Mouse (Mus musculus) layer of hippocampus, postnatal 14 days (tissue): Measurements from ENCODE around the gene Prnp. TPM values are rescaled to one million over a fixed set of nuclear protein-coding genes. Genes with fewer than 3 reads are reported as not detected.

Experiments used
- DNase-seq, 2 experiments: peaks; one replicate each; pipeline ENCODE4 v3.0.0; 2021 to 2022; ENCODE audit warnings: low spot score in 2 of 2, mixed read lengths in 1 of 2
- total RNA-seq, 2 experiments: library from RNA; stranded (reverse); gene quantifications; 2 replicates each; pipeline ENCODE4 v1.2.3; 2021

Gene Prnp
- total RNA-seq, 2 experiments from 2014 or later = 651 to 673 TPM

DNA sequence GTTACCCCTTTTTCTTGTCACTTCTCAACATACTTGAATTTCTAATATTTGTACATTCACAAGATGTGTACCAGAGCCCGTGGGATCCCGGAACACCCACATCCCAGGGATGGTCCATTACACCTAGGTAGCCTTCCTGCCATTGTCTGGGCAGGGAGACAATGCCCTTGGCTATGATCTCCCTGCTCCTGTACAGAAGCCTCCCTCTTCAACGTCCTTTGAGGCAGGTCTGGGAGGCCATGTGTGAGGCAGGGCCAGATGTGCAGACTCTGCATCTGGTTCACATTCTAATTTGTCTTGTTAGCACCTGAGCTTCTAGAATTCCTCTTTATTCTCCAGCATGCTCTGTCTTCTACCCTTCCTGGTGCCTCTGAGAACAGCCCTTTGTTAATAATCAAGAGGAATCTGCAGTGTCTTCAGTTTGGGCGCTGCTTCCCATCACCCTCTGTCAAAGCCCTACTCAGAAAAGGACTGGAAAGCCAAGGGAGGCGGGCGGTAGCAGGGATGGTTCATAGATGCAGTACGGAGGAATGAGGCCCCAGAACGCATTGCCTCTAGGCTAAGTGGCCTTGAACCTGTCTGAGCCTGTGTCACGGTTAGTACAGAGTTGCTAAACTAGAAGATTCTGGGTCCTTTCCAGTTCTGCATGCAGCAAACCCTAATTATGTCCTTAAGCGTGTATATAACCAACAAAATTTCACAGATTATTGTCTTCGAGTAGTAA is 39.4 kb downstream of the Prnp start:
- no peak for DNase-seq

DNA sequence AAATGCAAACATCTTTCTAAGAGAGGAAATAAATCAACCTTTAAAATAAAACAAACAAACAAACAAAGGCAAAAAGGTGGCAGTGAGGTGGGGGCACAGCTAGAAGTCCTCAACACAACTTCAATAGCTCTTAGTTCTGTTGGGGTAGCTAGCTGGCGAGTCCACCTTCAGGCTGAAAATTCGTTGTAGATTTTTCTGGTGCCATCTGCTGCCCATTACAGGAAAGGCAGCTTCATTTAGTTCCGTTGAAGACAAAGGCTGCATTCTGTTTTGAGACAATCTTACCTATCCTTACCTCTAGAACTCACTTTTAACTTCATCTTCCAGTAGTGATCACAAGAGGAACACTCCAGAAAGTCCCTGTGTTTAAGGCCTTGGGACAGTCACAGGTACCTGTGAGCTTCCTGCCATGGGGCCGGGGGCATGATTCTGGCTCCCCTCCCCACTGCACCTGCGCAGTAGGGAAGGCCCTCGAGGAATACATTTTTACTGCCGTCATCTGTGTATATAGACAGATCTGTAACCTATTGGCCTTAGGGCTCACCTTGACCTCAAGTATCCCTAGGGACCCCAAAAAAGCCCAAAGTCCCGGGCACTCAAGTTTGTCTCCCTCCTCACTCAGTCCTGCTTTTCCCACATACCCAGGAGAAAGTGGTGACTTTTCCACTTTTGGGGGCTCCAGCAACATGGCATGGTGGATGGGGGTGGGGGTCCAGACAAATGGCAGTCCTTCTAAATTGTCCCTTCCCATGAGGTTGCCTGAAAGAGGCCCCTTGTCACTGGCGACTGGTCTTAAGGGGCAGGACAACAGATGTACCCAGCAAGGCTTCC is 40.3 kb downstream of the Prnp start:
- peak in 1 of 2 experiments; percentile 80 for DNase-seq

DNA sequence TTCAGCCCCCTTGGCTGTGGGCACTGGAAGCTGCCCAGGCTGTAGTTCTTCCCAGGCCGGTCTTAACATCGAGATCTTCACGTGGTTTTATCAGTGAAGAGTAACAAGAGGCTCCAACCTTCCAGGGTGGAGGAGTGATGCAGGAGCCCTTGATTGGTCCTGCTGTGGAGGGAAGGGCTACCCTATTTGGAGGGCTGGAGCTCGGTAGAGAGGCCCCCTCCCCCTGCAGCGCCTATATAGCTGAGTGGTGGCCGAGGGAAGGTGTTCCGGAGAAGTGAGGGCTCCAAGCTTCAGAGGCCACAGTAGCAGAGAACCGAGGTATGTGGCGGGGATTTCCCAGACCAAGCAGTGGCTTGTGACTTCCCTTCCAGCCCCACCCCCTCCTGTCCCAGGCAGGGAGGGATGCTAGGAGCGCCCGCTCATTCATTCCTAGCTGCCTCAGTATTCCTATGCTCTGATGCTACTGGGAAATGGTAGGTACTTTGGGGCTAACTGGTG is 40.9 kb downstream of the Prnp start, which contains the start of gene Prnd:
Gene Prnd (plus strand): TSS at position 264 of the 498 bp plus-strand sequence.
- peak in 1 of 2 experiments; percentile 0 for DNase-seq

DNA sequence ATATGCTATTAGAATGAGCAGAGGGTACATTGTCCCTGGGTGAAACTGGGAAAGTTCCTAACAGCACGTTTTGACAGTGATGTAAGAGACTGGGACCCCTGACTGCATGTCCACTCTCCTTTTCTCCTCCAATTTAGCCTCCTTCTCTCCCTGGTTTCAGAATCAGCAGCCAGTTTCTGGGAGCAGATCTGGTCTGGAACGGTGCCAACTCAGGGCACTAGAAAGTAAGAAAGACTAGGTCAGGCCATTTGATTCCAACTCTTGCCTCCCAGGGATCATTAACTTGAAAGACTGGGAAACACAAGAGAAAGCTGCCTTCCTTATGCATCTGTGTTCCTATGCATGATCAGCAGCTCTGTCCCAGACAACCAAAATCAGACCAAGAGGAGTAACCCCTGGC is 42.7 kb downstream of the Prnp start:
- DNase-seq = peak in 1 of 2 experiments; percentile 4

DNA sequence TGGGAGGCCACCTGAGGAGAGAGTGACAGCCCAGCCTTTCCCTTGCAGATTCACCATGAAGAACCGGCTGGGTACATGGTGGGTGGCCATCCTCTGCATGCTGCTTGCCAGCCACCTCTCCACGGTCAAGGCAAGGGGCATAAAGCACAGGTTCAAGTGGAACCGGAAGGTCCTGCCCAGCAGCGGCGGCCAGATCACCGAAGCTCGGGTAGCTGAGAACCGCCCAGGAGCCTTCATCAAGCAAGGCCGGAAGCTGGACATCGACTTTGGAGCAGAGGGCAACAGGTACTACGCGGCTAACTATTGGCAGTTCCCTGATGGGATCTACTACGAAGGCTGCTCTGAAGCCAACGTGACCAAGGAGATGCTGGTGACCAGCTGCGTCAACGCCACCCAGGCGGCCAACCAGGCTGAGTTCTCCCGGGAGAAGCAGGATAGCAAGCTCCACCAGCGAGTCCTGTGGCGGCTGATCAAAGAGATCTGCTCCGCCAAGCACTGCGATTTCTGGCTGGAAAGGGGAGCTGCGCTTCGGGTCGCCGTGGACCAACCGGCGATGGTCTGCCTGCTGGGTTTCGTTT is 43.3 kb downstream of the Prnp start:
- DNase-seq = peak in 1 of 2 experiments; percentile 1

DNA sequence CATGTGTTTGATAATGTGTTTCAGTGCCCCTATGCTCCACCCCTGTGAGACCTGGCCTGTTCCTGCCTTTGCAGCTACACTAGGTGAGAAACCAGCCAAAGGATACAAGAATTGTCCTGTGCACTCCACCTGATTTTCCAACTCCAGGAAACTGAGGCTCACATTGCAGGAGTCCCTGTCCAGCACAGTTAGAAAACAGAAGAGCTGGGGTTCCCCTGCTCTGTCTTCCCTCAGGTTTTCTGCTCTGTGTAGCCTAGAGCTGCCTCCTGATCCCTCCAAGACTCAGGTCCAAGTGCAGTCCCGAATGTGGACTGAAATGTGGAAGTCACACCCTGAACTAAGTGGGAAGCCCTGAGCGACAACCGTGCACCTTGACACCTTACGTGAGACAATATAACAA is 44.0 kb downstream of the Prnp start:
- DNase-seq = no peak

DNA sequence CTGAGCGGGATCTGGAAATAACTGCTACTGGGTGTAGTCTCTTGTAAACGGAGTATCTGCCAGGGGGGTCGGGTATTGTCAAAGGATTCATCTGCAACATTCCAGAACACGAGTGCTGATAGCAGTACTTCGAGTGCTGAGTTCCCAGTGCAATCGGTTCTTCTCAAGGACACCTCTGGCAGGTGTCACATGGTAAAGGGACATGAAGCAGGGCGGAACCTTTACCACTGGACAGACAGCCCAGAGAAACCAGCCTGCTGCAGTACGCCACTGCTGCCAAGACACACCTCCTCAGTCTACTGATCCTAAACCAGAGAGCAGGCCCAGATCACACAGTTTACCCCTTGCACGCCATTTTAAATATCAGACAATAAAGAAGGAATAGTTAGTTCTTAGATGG is 45.1 kb downstream of the Prnp start:
- DNase-seq = no peak

DNA sequence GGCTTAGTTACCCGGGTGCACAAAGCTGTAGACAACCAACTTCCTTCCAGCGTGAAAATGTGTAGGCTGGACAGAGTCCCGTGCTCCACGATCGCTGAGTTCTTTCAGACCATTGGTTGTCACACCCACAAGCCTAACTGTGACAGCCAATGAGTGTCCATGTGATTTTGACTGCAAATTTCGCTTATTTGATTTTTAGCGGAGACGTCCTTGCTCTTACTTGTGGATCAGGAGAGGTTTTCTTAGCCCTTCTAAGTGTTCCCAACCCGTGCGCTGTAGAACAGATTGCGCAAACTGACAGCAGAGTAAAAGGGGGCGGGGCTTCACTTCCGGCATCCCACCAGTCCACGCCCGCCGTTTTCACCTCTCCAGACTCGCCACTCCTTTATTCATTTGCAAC is 45.5 kb downstream of the Prnp start:
- DNase-seq = no peak

DNA sequence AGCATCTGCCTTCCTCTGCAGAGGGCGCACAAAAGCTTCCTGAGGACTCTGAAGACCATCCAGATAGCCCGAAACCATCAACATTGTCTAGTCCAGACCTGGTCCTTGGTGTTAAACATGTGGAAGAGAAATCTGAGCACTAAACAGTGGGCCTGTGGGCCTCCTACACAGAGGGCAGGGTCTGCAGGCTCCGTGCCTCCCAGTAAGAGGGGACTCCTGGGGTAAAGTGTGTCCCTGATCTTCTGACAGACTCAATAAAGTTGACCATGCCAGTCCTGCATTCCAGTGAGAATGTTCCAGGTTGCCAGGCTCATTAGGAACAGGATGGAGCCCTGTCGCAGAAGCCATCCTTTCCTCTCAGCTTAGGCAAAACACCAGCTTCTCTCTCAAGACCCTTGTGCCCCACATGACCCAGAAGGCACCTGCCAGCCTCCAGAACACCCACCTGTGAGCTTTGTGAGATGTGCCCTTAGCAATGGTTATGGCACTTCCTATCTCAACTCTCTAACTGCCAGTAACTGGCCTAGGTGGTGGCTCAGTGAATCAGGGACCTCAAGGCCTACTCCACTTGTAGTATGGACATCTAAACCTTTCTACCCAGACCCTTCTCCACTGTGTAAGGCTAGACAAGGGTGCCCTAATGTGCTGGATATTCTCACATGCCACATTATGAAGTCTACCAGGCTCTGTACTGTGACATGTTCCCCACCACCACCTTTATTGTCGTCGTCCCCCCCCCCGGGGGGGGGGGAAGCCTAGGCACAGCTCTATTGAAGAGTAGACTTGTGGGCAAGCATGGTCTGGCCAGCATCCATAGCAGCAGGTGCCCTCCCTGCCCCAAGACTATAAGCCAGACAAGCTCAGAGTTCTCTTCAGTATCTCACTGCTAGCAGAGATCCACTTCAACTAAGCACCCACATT is 46.9 kb downstream of the Prnp start:
- no peak for DNase-seq

DNA sequence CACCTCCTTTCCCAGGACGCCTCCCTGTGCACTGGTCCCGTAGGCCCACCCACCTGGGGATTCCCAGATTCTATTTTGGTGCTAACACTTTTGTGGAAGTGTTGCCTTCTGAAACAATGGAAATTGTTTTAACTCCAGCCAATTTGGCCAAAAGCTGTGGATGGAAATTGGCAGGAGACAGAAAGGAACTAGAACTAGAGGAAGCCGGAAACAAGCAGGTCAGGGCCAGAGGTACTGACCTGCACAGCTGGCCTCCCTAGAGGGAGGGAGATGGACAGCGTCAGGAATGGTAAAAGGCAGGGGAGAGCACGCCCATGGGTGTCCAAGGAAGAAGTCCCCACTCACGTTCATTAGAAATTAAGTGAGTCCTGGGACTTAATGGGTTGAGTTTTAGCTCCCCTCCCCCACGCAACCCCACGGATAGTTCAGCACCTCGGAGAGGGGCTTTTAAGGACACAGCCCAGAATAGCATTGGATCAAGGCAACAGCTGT is 48.0 kb downstream of the Prnp start:
- no peak for DNase-seq

DNA sequence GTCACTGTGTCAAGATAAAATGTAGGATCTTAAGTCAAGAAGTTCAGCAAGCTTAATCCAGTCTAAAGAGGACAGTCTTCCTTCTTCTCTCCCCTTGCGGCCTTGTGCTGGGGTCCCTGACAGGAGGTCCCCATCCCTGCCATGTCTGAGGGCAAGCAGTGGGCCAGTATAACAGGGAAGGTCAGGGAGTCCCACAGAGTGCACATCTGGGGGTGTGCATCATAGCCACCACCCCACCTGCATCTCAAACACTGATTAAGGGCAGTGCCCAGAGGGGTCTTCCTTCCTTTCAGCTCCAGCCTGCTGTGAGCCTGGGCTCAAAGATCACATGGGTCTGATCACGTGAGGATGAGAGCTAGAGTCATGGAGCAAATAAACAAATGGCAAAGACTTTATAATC is 51.9 kb downstream of the Prnp start:
- no peak for DNase-seq

DNA sequence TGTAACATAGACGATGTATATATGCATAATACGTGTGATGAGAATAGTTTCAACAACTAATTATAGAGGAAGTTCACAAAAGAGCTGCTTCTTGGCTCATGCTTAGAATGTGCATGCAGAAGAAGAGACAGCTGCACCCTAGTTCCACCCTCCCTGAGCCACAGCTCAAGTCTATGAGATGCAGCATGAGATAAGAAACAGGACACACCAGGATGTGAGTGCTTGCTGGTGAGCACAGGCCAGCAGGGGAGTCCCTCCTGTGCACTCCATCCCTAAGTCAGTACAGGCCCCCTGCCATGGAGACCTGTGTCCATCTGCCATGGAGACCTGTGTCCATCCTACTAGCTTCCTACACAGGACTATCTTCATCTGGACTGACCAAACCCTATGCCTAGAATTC is 60.9 kb downstream of the Prnp start:
- no peak for DNase-seq

DNA sequence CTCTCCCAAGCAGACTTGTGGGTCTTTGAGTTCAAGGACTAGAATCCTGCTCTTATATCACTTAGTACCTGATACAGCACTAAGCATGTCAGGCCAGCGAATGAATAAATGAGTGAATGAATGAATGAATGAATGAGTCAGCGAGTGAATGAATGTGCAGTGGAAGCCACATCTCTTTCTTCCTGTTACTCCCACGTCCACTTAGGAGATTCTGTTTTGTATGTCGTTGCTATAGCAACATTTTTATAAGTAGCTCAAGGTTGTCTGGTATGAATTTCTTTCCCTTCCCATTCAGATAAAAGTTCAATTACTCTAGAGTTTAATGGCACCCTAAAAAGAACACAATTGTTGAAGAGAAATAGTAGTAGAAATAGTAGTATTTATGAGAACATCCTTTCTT is 61.4 kb downstream of the Prnp start:
- DNase-seq = no peak

DNA sequence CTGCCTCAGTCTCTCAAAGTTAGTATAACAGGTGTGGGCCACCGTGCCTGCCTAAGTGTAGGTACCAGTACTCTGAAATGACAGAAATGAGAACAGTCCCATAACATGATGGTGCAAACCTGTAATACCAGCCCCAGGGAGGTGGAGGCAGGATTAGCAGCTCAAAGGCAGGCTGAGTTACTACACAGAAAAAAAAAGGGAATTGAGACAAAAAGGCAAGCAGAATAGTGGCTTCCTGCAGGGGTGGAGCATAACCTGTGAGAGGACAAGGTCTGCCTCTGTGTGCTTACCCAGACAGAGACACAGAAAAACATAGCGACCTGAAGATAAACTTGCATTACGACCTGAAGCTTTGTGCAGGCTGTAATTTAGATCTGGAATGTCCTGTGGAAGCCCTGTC is 66.9 kb downstream of the Prnp start:
- no peak for DNase-seq

DNA sequence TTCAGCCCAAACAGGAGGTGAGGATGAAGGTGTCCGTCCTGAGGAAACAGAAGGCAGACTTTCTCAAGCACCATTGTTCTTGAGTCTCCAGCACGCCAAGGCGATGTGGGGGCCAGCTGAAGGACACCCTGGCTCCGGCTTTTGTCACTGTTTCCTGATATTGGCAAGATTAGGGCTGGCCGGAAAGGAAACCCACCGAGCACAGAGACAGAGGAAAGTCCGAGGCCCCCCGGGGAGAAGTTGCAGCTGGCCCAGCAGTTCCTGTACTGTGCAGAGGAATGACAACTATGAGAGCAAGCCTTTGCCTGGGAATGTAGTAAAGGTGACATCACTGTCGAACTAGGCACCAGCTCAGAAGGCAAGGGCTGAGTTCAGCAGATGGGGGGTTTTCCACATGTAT is 71.1 kb downstream of the Prnp start:
- DNase-seq = no peak

DNA sequence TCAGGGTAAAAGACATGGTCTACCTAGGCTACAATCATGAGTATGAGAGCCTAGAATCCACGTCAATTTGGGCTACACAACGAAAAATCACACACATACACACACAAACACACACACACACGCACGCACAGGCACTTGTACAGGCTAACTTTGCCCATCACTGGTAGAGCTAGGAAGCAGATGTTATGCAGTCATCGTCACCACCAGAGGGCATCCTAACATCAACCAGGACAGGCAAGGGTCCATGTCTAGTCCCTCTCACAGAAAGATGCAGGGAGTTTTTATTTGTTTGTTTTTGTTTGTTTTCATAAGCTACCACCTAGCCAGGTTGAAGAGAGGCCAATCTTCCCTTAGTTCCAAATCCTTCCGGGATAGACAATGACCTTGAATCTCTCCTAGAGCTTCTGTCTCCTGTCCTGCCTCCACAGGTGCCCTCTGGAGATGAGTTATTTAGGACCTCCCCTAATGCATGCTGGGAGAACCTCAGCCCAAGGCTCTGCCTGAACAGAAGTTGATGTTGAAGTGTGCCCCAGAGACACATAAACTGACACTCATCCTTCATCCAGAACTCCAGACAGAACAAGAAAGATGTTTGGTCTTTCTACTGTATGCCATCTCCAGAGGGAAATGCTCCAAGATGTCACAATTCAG is 72.9 kb downstream of the Prnp start:
- DNase-seq = peak in 1 of 2 experiments; percentile 78

DNA sequence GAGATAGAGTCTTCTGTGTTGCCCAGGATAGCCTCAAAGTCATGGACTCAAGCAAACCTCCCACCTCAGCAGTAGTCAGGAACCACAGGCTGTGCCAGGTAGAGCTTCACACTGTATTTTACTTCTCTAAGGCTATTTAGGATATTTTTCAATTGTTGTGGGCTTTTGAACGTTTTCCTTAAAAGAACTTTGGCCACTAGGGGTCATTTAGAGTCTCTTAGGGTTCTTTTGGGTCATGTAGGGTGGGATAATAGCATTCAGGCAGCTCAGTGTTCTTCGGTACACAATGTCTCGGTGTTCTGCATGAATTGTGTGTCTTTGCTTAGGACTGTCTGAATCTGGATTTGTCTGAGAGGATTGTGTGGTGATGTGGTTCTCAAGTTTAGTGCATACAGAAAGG is 78.2 kb downstream of the Prnp start:
- no peak for DNase-seq
